Mouse (Mus musculus): Measurements from ENCODE around the gene Ager. TPM values are rescaled to one million over a fixed set of nuclear protein-coding genes. Genes with fewer than 3 reads are reported as not detected.

The Ager gene
- polyA plus RNA-seq, 1 experiment from 2014 or later, result 2.7 TPM

DNA sequence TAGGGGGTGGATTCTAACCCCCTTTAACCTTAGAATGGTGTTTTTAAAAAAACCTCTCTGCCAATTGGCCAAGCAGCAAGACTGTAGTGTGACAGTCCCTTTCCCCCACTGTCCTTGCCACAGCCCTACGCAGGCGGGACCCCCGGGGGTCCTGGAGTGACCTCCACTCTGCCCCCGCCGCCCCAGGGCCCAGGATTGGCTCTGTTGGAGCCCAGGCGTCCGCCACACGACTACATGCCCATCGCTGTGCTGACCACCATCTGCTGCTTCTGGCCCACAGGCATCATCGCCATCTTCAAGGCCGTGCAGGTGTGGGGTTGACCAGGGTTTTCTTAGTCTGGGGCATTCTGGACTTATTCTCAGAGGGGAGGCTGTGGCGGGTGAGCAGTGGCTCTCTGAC, 34.0 kb downstream of the Ager start:
- no peak overlapping the region for H3K27ac ChIP-seq (replicated peaks; ENCODE audit: low read depth, low read length)

DNA sequence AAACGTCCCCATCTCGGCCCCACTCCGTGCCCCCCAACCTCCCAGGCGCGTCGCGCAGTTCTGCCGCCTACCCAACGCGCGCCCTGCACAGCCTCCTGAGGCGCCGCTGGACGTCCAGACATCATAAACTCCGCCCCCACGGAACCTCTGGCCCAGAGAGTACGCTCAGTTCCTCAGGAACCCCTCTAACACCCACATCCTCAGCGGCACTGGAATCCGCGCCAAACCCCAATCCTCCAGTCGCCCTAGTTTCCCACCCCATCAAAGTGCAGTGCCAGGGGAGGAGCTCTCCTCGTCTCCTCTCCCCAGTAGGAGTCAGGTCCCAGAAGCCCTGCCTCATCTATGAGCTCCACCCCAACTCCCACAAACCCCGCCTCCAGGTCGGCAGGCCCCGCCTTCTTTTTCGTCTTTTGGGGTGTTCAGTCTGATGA, 34.6 kb downstream of the Ager start:
- 0 out of 2 replicates have a peak overlapping the region, but pooled peaks have one; percentile 32 for H3K9ac ChIP-seq (ENCODE audit: low read length)
- WGBS, result under 1% methylated on average over 26 of the region's 26 CpGs
- H3K36me3 ChIP-seq (ENCODE audit: control insufficient read depth, insufficient read depth, low read length), result no peaks in the 10 kb centered on the region
- peaks cover 31% of the 10 kb centered on the region for H3K27me3 ChIP-seq (ENCODE audit: control insufficient read depth, insufficient read depth, low read length)
- DNase-seq (ENCODE audit: low spot score) (peak; percentile 64), ATAC-seq (ENCODE audit: insufficient number of reproducible peaks, low FRiP score, low TSS enrichment, low read depth) (no peak; the same call in 1 of the 2 replicates)
- H3K4me2 ChIP-seq (ENCODE audit: low read depth, severe bottlenecking), result peak overlapping the region; percentile 71
- H3K4me1 ChIP-seq (ENCODE audit: control insufficient read depth, insufficient read depth, low read length), result peaks cover 22% of the 10 kb centered on the region
- no peak overlapping the region for H3K27ac ChIP-seq (replicated peaks; ENCODE audit: low read depth, low read length)
- H3K4me3 ChIP-seq (ENCODE audit: low read depth, low read length), result peak overlapping the region; percentile 21
- no peaks in the 10 kb centered on the region for H3K9me3 ChIP-seq (ENCODE audit: control insufficient read depth, low read length)

More for the DNA sequence above, 34.0 kb downstream of the Ager start:
- Histone ChIP-seq H3K36me3 (ENCODE audit: control insufficient read depth, insufficient read depth, low read length) (no peaks in the 10 kb centered on the region), H3K4me1 (ENCODE audit: control insufficient read depth, insufficient read depth, low read length) (peaks cover 24% of the 10 kb centered on the region), H3K4me2 (ENCODE audit: low read depth, severe bottlenecking) (peak overlapping the region; percentile 71), H3K9ac (ENCODE audit: low read length) (no peak overlapping the region), H3K27me3 (ENCODE audit: control insufficient read depth, insufficient read depth, low read length) (peaks cover 31% of the 10 kb centered on the region), H3K9me3 (ENCODE audit: control insufficient read depth, low read length) (no peaks in the 10 kb centered on the region), H3K4me3 (ENCODE audit: low read depth, low read length) (peak overlapping the region; percentile 21)
- DNase-seq (ENCODE audit: low spot score) (no peak), ATAC-seq (ENCODE audit: insufficient number of reproducible peaks, low FRiP score, low TSS enrichment, low read depth) (no peak)
- 3% methylated on average over 11 of the region's 12 CpGs for WGBS

DNA sequence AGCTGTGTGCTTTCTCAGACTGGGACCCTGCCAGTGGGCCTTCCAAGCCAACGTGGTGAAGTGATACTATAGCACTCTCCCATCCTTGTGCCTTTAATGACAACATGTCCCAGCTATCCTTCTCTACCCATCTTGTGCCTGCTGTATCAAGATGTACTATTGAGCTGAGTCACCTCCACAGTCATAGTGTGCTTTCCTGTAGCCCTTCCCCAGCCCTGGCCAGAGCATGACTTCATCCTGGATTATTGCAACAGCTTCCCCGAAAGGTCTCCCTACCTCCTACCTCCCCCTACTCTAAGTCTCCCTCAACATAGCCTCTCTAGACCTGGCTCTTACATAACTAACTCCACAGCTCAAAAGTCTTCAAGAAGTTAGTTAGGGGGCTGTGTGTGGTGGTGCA, 38.0 kb downstream of the Ager start:
- peaks cover 20% of the 10 kb centered on the region for H3K27me3 ChIP-seq (ENCODE audit: control insufficient read depth, insufficient read depth, low read length)
- no peak for ATAC-seq (ENCODE audit: insufficient number of reproducible peaks, low FRiP score, low TSS enrichment, low read depth)
- no peak overlapping the region for H3K9ac ChIP-seq (ENCODE audit: low read length)
- H3K4me1 ChIP-seq (ENCODE audit: control insufficient read depth, insufficient read depth, low read length), result peaks cover 10% of the 10 kb centered on the region
- H3K4me3 ChIP-seq (ENCODE audit: low read depth, low read length), result no peak overlapping the region
- H3K9me3 ChIP-seq (ENCODE audit: control insufficient read depth, low read length), result no peaks in the 10 kb centered on the region
- DNase-seq (ENCODE audit: low spot score), result no peak
- no peak overlapping the region for H3K4me2 ChIP-seq (ENCODE audit: low read depth, severe bottlenecking)
- H3K36me3 ChIP-seq (ENCODE audit: control insufficient read depth, insufficient read depth, low read length), result no peaks in the 10 kb centered on the region
- 62% methylated on average over 2 of the region's 2 CpGs for WGBS
- H3K27ac ChIP-seq (replicated peaks; ENCODE audit: low read depth, low read length), result no peak overlapping the region

DNA sequence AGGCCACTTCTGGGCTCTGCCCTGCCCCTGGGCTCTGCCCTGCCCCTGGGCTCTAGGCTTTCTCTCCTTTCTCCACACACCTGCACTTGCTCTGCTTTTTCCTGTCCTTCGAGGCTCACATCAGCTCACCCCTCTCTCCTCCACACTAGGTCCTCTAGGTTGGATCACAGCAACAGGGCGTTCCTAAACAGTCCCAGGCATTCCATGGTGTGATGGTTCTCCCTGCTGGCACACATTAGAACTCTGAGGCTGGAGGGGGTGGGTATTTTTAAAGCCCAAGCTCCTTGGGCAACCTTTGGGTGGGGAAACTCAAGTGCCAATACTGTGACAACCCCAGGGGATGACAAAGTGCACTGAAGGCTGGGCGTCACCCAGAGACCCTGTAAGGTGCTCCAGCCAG, 39.8 kb downstream of the Ager start:
- no peaks in the 10 kb centered on the region for H3K9me3 ChIP-seq (ENCODE audit: control insufficient read depth, low read length)
- no peak overlapping the region; the same call in 1 of the 2 replicates for H3K4me2 ChIP-seq (ENCODE audit: low read depth, severe bottlenecking)
- ATAC-seq (ENCODE audit: insufficient number of reproducible peaks, low FRiP score, low TSS enrichment, low read depth), result no peak
- DNase-seq (ENCODE audit: low spot score), result no peak
- no peak overlapping the region for H3K4me3 ChIP-seq (ENCODE audit: low read depth, low read length)
- H3K4me1 ChIP-seq (ENCODE audit: control insufficient read depth, insufficient read depth, low read length), result peaks cover 14% of the 10 kb centered on the region
- no peak overlapping the region for H3K9ac ChIP-seq (ENCODE audit: low read length)
- no peak overlapping the region for H3K27ac ChIP-seq (replicated peaks; ENCODE audit: low read depth, low read length)
- no peaks in the 10 kb centered on the region for H3K36me3 ChIP-seq (ENCODE audit: control insufficient read depth, insufficient read depth, low read length)
- peaks cover 3% of the 10 kb centered on the region for H3K27me3 ChIP-seq (ENCODE audit: control insufficient read depth, insufficient read depth, low read length)
- WGBS, result 71% methylated on average over 3 of the region's 3 CpGs

DNA sequence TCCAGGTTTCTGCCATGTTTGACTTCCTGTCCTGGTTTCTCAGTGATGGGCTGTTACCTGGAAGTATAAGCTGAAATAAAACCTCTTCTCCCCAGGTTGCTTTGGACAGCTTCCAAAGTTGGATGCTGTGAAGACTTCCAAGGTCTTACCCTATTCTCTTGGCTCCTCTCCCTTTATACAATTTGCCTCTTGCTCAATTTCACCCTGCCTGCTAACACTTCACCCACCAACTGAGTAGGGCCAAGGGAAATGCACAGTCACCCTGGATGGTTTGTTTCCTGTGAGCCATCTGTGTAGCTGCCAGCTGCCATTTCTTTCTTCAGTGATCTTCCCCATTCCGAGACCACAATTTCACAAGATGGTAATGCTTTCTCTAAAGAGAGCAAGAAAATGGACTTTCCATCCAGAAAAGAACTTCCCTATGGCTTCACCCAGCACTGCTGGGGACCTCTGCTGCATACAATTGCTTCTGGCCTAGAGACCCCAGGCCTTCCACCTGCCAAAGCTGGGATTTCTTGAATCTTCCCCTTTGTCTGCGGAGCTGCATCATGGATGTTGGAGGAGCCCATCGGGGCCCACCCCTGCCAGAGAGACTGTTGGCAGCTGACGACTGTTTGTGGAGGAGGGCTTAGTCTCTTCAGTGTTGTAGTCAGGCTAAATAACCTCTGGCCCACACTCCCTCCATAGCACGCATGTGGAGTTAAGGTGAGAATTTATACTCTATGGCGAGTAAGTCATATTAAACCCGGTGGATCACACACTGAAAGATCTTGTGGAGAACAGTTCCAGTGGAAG, 42.0 kb downstream of the Ager start:
- Histone ChIP-seq H3K27ac (replicated peaks; ENCODE audit: low read depth, low read length) (no peak overlapping the region), H3K4me1 (ENCODE audit: control insufficient read depth, insufficient read depth, low read length) (peaks cover 11% of the 10 kb centered on the region), H3K4me3 (ENCODE audit: low read depth, low read length) (no peak overlapping the region), H3K4me2 (ENCODE audit: low read depth, severe bottlenecking) (no peak overlapping the region), H3K36me3 (ENCODE audit: control insufficient read depth, insufficient read depth, low read length) (no peaks in the 10 kb centered on the region), H3K27me3 (ENCODE audit: control insufficient read depth, insufficient read depth, low read length) (no peaks in the 10 kb centered on the region), H3K9ac (ENCODE audit: low read length) (no peak overlapping the region), H3K9me3 (ENCODE audit: control insufficient read depth, low read length) (no peaks in the 10 kb centered on the region)
- no peak for ATAC-seq (ENCODE audit: insufficient number of reproducible peaks, low FRiP score, low TSS enrichment, low read depth)
- DNase-seq (ENCODE audit: low spot score), result no peak
- WGBS, result 82% methylated on average over 7 of the region's 7 CpGs

DNA sequence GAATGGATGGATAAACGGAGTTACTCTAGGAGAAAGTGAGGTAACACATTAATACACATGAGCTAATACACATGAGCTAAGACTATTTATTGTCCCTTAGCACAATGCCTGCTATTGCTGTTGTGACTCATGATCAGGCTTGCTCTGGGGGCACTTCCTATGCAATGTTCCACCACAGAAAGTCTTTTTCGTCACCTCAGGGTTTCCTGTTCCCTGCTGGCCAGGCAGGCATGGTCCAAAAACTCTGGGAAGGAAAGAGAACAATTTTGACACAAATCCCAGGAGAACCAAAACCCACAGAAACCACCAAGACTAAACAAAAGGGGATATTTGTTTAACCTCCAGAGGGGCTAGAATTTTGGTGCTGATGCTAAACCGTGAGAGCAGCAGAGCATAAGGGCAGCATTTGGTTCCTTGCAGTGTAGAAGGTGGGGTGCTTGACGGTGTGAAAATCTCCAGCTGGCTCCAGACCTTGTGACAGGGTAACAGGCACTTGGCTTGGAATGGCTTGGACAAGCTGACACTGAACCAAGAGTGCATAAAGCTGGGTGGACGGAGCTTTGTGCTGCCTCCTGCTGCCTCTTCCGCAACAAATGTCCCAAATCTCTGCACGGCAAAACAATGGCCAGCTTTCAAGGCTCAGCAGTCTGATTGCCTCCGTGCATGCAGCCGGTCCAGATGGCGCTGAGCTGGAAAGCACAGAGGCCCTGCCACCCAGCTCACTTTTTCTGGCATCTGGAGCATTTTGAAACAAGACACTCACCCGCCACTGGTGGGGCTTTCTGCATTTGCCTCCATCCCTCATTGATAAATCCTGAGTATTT, 43.3 kb downstream of the Ager start:
- 0 out of 2 replicates have a peak, but pooled peaks have one; percentile 18 for ATAC-seq (ENCODE audit: insufficient number of reproducible peaks, low FRiP score, low TSS enrichment, low read depth)
- Histone ChIP-seq H3K9ac (ENCODE audit: low read length) (peak overlapping the region; percentile 34; the same call in 1 of the 2 replicates), H3K27me3 (ENCODE audit: control insufficient read depth, insufficient read depth, low read length) (no peaks in the 10 kb centered on the region), H3K4me3 (ENCODE audit: low read depth, low read length) (no peak overlapping the region), H3K4me1 (ENCODE audit: control insufficient read depth, insufficient read depth, low read length) (peaks cover 11% of the 10 kb centered on the region), H3K27ac (replicated peaks; ENCODE audit: low read depth, low read length) (peak overlapping the region; percentile 83), H3K9me3 (ENCODE audit: control insufficient read depth, low read length) (no peaks in the 10 kb centered on the region), H3K36me3 (ENCODE audit: control insufficient read depth, insufficient read depth, low read length) (no peaks in the 10 kb centered on the region), H3K4me2 (ENCODE audit: low read depth, severe bottlenecking) (peak overlapping the region; percentile 8; the same call in 1 of the 2 replicates)
- WGBS, result 18% methylated on average over 11 of the region's 11 CpGs
- DNase-seq (ENCODE audit: low spot score), result peak; percentile 60

DNA sequence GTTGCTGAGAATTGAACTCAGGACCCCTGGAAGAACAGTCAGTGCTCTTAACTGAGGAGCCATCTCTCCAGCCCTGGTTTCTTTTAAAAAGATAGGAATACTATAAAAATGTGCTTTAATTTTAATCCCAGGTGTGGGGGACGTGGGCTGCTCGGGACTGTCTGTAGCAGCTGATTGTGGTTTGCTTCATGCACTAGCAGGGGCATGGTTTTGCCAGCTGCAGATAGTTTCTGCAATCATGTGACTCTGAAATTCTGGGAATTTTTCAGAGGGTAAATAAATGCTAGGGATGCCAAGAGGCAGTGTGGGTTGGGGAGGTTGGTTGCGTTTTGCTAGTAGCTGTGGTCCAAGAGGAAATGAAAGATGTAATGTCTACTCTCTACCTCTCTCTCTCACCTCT, 44.3 kb downstream of the Ager start:
- Histone ChIP-seq H3K9me3 (ENCODE audit: control insufficient read depth, low read length) (no peaks in the 10 kb centered on the region), H3K9ac (ENCODE audit: low read length) (no peak overlapping the region), H3K4me3 (ENCODE audit: low read depth, low read length) (no peak overlapping the region), H3K36me3 (ENCODE audit: control insufficient read depth, insufficient read depth, low read length) (no peaks in the 10 kb centered on the region), H3K4me2 (ENCODE audit: low read depth, severe bottlenecking) (no peak overlapping the region), H3K27me3 (ENCODE audit: control insufficient read depth, insufficient read depth, low read length) (no peaks in the 10 kb centered on the region), H3K27ac (replicated peaks; ENCODE audit: low read depth, low read length) (peak overlapping the region; percentile 83), H3K4me1 (ENCODE audit: control insufficient read depth, insufficient read depth, low read length) (peaks cover 11% of the 10 kb centered on the region)
- DNase-seq (ENCODE audit: low spot score) (no peak), ATAC-seq (ENCODE audit: insufficient number of reproducible peaks, low FRiP score, low TSS enrichment, low read depth) (no peak)
- WGBS, result 84% methylated on average over 3 of the region's 3 CpGs

DNA sequence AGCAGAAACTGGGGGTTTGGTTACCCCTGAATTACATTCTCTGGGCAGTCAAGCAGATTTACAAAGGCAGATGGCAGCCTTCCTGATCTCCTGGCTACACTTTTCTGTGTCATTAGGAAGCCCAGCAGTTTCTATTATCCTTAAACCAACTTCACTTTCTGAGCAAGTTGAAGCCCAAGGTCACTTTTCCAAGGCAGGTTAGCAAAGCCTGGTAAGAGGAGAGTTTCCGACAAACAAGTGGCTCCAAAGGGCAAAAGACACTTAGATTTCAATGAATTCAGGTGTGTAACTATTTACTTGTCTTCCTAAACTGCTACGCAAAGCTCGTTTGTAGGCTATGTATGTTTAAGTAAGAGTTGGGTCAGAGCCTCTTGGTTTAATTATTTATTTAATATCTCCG, 45.7 kb downstream of the Ager start:
- no peaks in the 10 kb centered on the region for H3K9me3 ChIP-seq (ENCODE audit: control insufficient read depth, low read length)
- no peak overlapping the region for H3K9ac ChIP-seq (ENCODE audit: low read length)
- peaks cover 17% of the 10 kb centered on the region for H3K4me1 ChIP-seq (ENCODE audit: control insufficient read depth, insufficient read depth, low read length)
- no peak overlapping the region for H3K4me3 ChIP-seq (ENCODE audit: low read depth, low read length)
- ATAC-seq (ENCODE audit: insufficient number of reproducible peaks, low FRiP score, low TSS enrichment, low read depth) (no peak), DNase-seq (ENCODE audit: low spot score) (no peak)
- no peaks in the 10 kb centered on the region for H3K27me3 ChIP-seq (ENCODE audit: control insufficient read depth, insufficient read depth, low read length)
- H3K27ac ChIP-seq (replicated peaks; ENCODE audit: low read depth, low read length), result no peak overlapping the region
- no peak overlapping the region for H3K4me2 ChIP-seq (ENCODE audit: low read depth, severe bottlenecking)
- 94% methylated on average over 4 of the region's 4 CpGs for WGBS
- no peaks in the 10 kb centered on the region for H3K36me3 ChIP-seq (ENCODE audit: control insufficient read depth, insufficient read depth, low read length)
